ENCODE assay signal across 8 mouse cellular contexts in genomic region chr7:143059202-143059870, GRCm38 (mm10). TPM values are rescaled to one million over a fixed set of nuclear protein-coding genes. Genes with fewer than 3 reads are reported as not detected.
A peak's percentile ranks its signal among the peaks of the same experiment; 100 is the strongest.
DNase-seq lines count a peak whose midpoint lies in the region; ATAC-seq and TF ChIP-seq lines count a peak whose summit lies in the region.

No protein-coding gene starts in this region.

- no peak for TF ChIP-seq CTCF in heart, adult 2 months (IDR thresholded peaks at IDR 0.05)

- peaks cover 28% of the 10 kb centered on the region for H3K36me3 ChIP-seq in heart, adult 2 months (ENCODE audit: control insufficient read depth, insufficient read depth, low read length)
- H3K36me3 ChIP-seq in liver, embryonic 11.5 days (ENCODE audit: control insufficient read depth, insufficient read depth, low read length) = peaks cover 23% of the 10 kb centered on the region
- peaks cover 20% of the 10 kb centered on the region for H3K36me3 ChIP-seq in stomach, embryonic 16.5 days (ENCODE audit: control insufficient read depth, insufficient read depth, low read length)

- no peak for TF ChIP-seq POLR2A in heart, adult 2 months (IDR thresholded peaks at IDR 0.05; ENCODE audit: insufficient read depth, low read depth, low read length)

- 10% methylated on average over 5 of the region's 5 CpGs for WGBS in heart, adult 2 months
- 56% methylated on average over 5 of the region's 5 CpGs for WGBS in liver, embryonic 11.5 days
- WGBS in stomach, embryonic 16.5 days = 50% methylated on average over 5 of the region's 5 CpGs

- H3K4me1 ChIP-seq in heart, adult 2 months (ENCODE audit: control insufficient read depth, insufficient read depth, low read length) = peaks cover 58% of the 10 kb centered on the region
- peaks cover 58% of the 10 kb centered on the region for H3K4me1 ChIP-seq in liver, embryonic 11.5 days (replicated peaks; ENCODE audit: control insufficient read depth, insufficient read depth, low read length)
- H3K4me1 ChIP-seq in stomach, embryonic 16.5 days (ENCODE audit: control insufficient read depth, insufficient read depth, low read length) = peaks cover 58% of the 10 kb centered on the region

- no peak for ATAC-seq in liver, embryonic 11.5 days (replicated peaks; ENCODE audit: low FRiP score)
- ATAC-seq in stomach, embryonic 16.5 days (ENCODE audit: insufficient read depth, low FRiP score) = no peak

- peak overlapping the region; percentile 92 for H3K27ac ChIP-seq in heart, adult 2 months
- H3K27ac ChIP-seq in liver, embryonic 11.5 days (ENCODE audit: low read depth, low read length) = peak overlapping the region; percentile 85
- H3K27ac ChIP-seq in stomach, embryonic 16.5 days (ENCODE audit: low read length) = peak overlapping the region; percentile 84

- no peaks in the 10 kb centered on the region for H3K9me3 ChIP-seq in liver, embryonic 11.5 days (ENCODE audit: control insufficient read depth, low read length)
- H3K9me3 ChIP-seq in stomach, embryonic 16.5 days (replicated peaks; ENCODE audit: control insufficient read depth, low read length) = no peaks in the 10 kb centered on the region

- TF ChIP-seq EP300 in heart, adult 2 months (IDR thresholded peaks at IDR 0.05; ENCODE audit: insufficient read depth, low read depth, low read length) = no peak

- peaks cover 5% of the 10 kb centered on the region for H3K79me2 ChIP-seq in heart, adult 2 months (replicated peaks; ENCODE audit: control insufficient read depth, insufficient read depth, low read length)

- peak overlapping the region; percentile 80; the same call in 1 of the 2 replicates for H3K4me2 ChIP-seq in liver, embryonic 11.5 days
- H3K4me2 ChIP-seq in stomach, embryonic 16.5 days (ENCODE audit: low read depth, low read length) = no peak overlapping the region

- H3K9ac ChIP-seq in heart, adult 2 months (ENCODE audit: low read depth, low read length) = no peak overlapping the region
- peak overlapping the region; percentile 46 for H3K9ac ChIP-seq in liver, embryonic 11.5 days (ENCODE audit: low read depth, low read length)
- no peak overlapping the region for H3K9ac ChIP-seq in stomach, embryonic 16.5 days (ENCODE audit: low read length)

- peak; percentile 66 for DNase-seq in left cerebral cortex, postnatal 4 days
- DNase-seq in left cerebral cortex, adult 11 months (ENCODE audit: low spot score) = no peak
- DNase-seq in cerebellum, postnatal 10 days = peak; percentile 72 to 82
- peak; percentile 68 to 72 for DNase-seq in heart, adult 2 months
- DNase-seq in liver, embryonic 11.5 days (ENCODE audit: low spot score) = no peak
- no peak for DNase-seq in yolk sac, embryonic 10.5 days (ENCODE audit: low spot score)
- no peak for DNase-seq in spleen, adult 12 weeks (ENCODE audit: low spot score)

- no peaks in the 10 kb centered on the region for H3K27me3 ChIP-seq in heart, adult 2 months (ENCODE audit: control insufficient read depth, insufficient read depth, low read length)
- no peaks in the 10 kb centered on the region for H3K27me3 ChIP-seq in liver, embryonic 11.5 days (replicated peaks; ENCODE audit: control insufficient read depth, insufficient read depth, low read length)
- no peaks in the 10 kb centered on the region for H3K27me3 ChIP-seq in stomach, embryonic 16.5 days (ENCODE audit: control insufficient read depth, insufficient read depth, low read length)

- intact Hi-C loops in left cerebral cortex, postnatal 4 days (cut with DNase I) = no loop called here
- intact Hi-C loops in heart, adult 2 months (cut with DNase I) = loop anchor here (2.0 kb wide), 2 partner anchors 17 to 27 kb away; no protein-coding TSS in a partner anchor

- H3K4me3 ChIP-seq in heart, adult 2 months = 0 out of 2 replicates have a peak overlapping the region, but pooled peaks have one; percentile 28
- no peak overlapping the region for H3K4me3 ChIP-seq in liver, embryonic 11.5 days (ENCODE audit: low read depth, low read length)
- no peak overlapping the region for H3K4me3 ChIP-seq in stomach, embryonic 16.5 days (replicated peaks; ENCODE audit: low read length)

RNA-seq across cellular contexts. Expression of gene Cd81, which starts 6.8 kb away (rescaled TPM):
- total RNA-seq in left cerebral cortex, postnatal 4 days (2021) = 100 to 1,000 TPM; 249 to 263 TPM
- total RNA-seq in heart, adult 2 months (2021) = 100 to 1,000 TPM; 424 to 434 TPM
- 641 and 822 TPM in 2 replicates for polyA plus RNA-seq in heart, adult 2 months (2012; rRNA removed)
- polyA plus RNA-seq in liver, embryonic 11.5 days (2014; fragmentation: Nextera tagmentation; extraction: Ambion mirVana) = 273 and 276 TPM in 2 replicates
- 638 and 686 TPM in 2 replicates for polyA plus RNA-seq in stomach, embryonic 16.5 days (2015; fragmentation: Nextera tagmentation; extraction: Ambion mirVana)

RNA-seq across cellular contexts. Expression of gene Tssc4, which starts 9.7 kb away (rescaled TPM):
- total RNA-seq in left cerebral cortex, postnatal 4 days (2021) = 10 to 100 TPM; 41.6 to 44.8 TPM
- total RNA-seq in heart, adult 2 months (2021) = 10 to 100 TPM; 13.6 to 14.8 TPM
- polyA plus RNA-seq in heart, adult 2 months (2012; rRNA removed) = 33.2 and 36.9 TPM in 2 replicates
- 48.9 and 52.2 TPM in 2 replicates for polyA plus RNA-seq in liver, embryonic 11.5 days (2014; fragmentation: Nextera tagmentation; extraction: Ambion mirVana)
- 75.8 and 84.7 TPM in 2 replicates for polyA plus RNA-seq in stomach, embryonic 16.5 days (2015; fragmentation: Nextera tagmentation; extraction: Ambion mirVana)

RNA-seq across cellular contexts. Expression of gene Trpm5, which starts 35.1 kb away (rescaled TPM):
- under 1 TPM; 0.38 TPM for total RNA-seq in left cerebral cortex, postnatal 4 days (2021)
- total RNA-seq in heart, adult 2 months (2021) = not detected
- 0.06 and 0.08 TPM in 2 replicates for polyA plus RNA-seq in heart, adult 2 months (2012; rRNA removed)
- 1.2 and 1.3 TPM in 2 replicates for polyA plus RNA-seq in liver, embryonic 11.5 days (2014; fragmentation: Nextera tagmentation; extraction: Ambion mirVana)
- 18.3 and 18.5 TPM in 2 replicates for polyA plus RNA-seq in stomach, embryonic 16.5 days (2015; fragmentation: Nextera tagmentation; extraction: Ambion mirVana)

RNA-seq across cellular contexts. Expression of gene Kcnq1, which starts 46.8 kb away (rescaled TPM):
- total RNA-seq in left cerebral cortex, postnatal 4 days (2021) = 1 to 10 TPM; 1.1 to 1.5 TPM
- 10 to 100 TPM; 32.4 to 34.2 TPM for total RNA-seq in heart, adult 2 months (2021)
- polyA plus RNA-seq in heart, adult 2 months (2012; rRNA removed) = 42.0 and 48.1 TPM in 2 replicates
- 0.59 and 1.2 TPM in 2 replicates for polyA plus RNA-seq in liver, embryonic 11.5 days (2014; fragmentation: Nextera tagmentation; extraction: Ambion mirVana)
- 10.0 and 10.1 TPM in 2 replicates for polyA plus RNA-seq in stomach, embryonic 16.5 days (2015; fragmentation: Nextera tagmentation; extraction: Ambion mirVana)

RNA-seq across cellular contexts. Expression of gene Tspan32, which starts 54.5 kb away (rescaled TPM):
- total RNA-seq in left cerebral cortex, postnatal 4 days (2021) = not detected
- total RNA-seq in heart, adult 2 months (2021) = 1 to 10 TPM in 1 of 2 experiments, under 1 TPM in 1; 0.44 to 1.3 TPM
- 1.8 and 1.9 TPM in 2 replicates for polyA plus RNA-seq in heart, adult 2 months (2012; rRNA removed)
- 115 and 118 TPM in 2 replicates for polyA plus RNA-seq in liver, embryonic 11.5 days (2014; fragmentation: Nextera tagmentation; extraction: Ambion mirVana)
- 4.1 and 6.0 TPM in 2 replicates for polyA plus RNA-seq in stomach, embryonic 16.5 days (2015; fragmentation: Nextera tagmentation; extraction: Ambion mirVana)

Comparison
In these comparisons a context has a peak if more than half of its experiments do, and no peak if none do; other contexts are left out.
1. DNase-seq: peak in left cerebral cortex, postnatal 4 days (single experiment), cerebellum, postnatal 10 days (2 of 2) and heart, adult 2 months (2 of 2); none in left cerebral cortex, adult 11 months (single experiment), liver, embryonic 11.5 days (single experiment), yolk sac, embryonic 10.5 days (single experiment) and spleen, adult 12 weeks (single experiment).
2. Peak in every context shown above with its lines, with median percentiles within 50 percentile points of each other: H3K27ac ChIP-seq.